Mouse (Mus musculus) heart, embryonic 13.5 days (tissue): ENCODE results near the gene Ctrc. TPM values are rescaled to one million over a fixed set of nuclear protein-coding genes. Genes with fewer than 3 reads are reported as not detected.

Experiments
- ATAC-seq: fragments of 200-750 bp; cut with Nextera tagmentation; 2 replicates; pipeline ENCODE4 v1.8.0; 2017; ENCODE audit warnings: moderate TSS enrichment; ENCODE audit not compliant: insufficient number of reproducible peaks, low FRiP score, low TSS enrichment; ENCODE audit errors: extremely low read depth
- H3K27ac ChIP-seq: fragments of 300-500 bp; sonication (generic); replicated peaks from 2 replicates; pipeline ENCODE4 v1.5.1; 2015; ENCODE audit warnings: moderate library complexity, mild to moderate bottlenecking, inconsistent platforms
- H3K27me3 ChIP-seq: fragments of 300-500 bp; sonication (generic); replicated peaks from 2 replicates; pipeline ENCODE4 v1.6.1; 2015; ENCODE audit warnings: mild to moderate bottlenecking, inconsistent platforms
- H3K36me3 ChIP-seq: fragments of 300-500 bp; sonication (generic); 2 replicates; pipeline ENCODE4 v1.6.1; 2015; ENCODE audit warnings: mild to moderate bottlenecking, inconsistent platforms
- H3K4me1 ChIP-seq: fragments of 300-500 bp; sonication (generic); 2 replicates; pipeline ENCODE4 v1.6.1; 2015; ENCODE audit warnings: inconsistent platforms
- H3K4me2 ChIP-seq: fragments of 300-500 bp; sonication (generic); 2 replicates; pipeline ENCODE4 v1.6.1; 2015; ENCODE audit warnings: inconsistent platforms, mild to moderate bottlenecking, moderate library complexity
- H3K4me3 ChIP-seq: fragments of 300-500 bp; sonication (generic); 2 replicates; pipeline ENCODE4 v1.5.1; 2015; ENCODE audit warnings: moderate library complexity, mild to moderate bottlenecking, inconsistent platforms
- H3K9ac ChIP-seq: fragments of 300-500 bp; sonication (generic); 2 replicates; pipeline ENCODE4 v1.6.1; 2015; ENCODE audit warnings: inconsistent platforms, mild to moderate bottlenecking, moderate library complexity
- H3K9me3 ChIP-seq: fragments of 300-500 bp; sonication (generic); 2 replicates; pipeline ENCODE4 v1.6.1; 2016; ENCODE audit warnings: inconsistent platforms
- WGBS: fragments of 180-500 bp; shearing (Covaris S2); methylation state at CpG from one replicate; pipeline ENCODE4 v1.1.7; 2015; ENCODE audit warnings: mixed read lengths; 5-methylcytosine and 5-hydroxymethylcytosine counted together
- polyA plus RNA-seq: library from polyadenylated mRNA; unstranded; fragments of >200 nt; fragmentation: Nextera tagmentation; extraction: Ambion mirVana; gene quantifications from 2 replicates; pipeline ENCODE4 v1.2.1, GENCODE M21; 2015

Gene Ctrc
- polyA plus RNA-seq, 1 experiment from 2014 or later = not detected

- ATAC-seq = no peak
- Histone ChIP-seq H3K9ac (no peak overlapping the region), H3K4me2 (no peak overlapping the region), H3K4me1 (peaks cover 6% of the 10 kb centered on the region), H3K4me3 (no peak overlapping the region), H3K36me3 (peaks cover 7% of the 10 kb centered on the region), H3K9me3 (no peaks in the 10 kb centered on the region), H3K27ac (no peak overlapping the region), H3K27me3 (no peaks in the 10 kb centered on the region)
- 79% methylated on average over 9 of the region's 9 CpGs for WGBS
Measured at GRCm38 (mm10) chr4:141853437-141853836, 7.3 kb upstream of the Ctrc start.

- Histone ChIP-seq H3K9ac (no peak overlapping the region), H3K4me1 (0 out of 2 replicates have a peak, but pooled peaks cover 3% of the 10 kb centered on the region), H3K9me3 (no peaks in the 10 kb centered on the region), H3K27me3 (no peaks in the 10 kb centered on the region), H3K4me2 (no peak overlapping the region), H3K27ac (no peak overlapping the region), H3K4me3 (no peak overlapping the region), H3K36me3 (no peaks in the 10 kb centered on the region)
- WGBS = 45% methylated on average over 5 of the region's 5 CpGs
- ATAC-seq = no peak
Measured at GRCm38 (mm10) chr4:141834536-141835095, 11.5 kb downstream of the Ctrc start.

- Histone ChIP-seq H3K9me3 (no peaks in the 10 kb centered on the region), H3K4me1 (0 out of 2 replicates have a peak, but pooled peaks cover 3% of the 10 kb centered on the region), H3K27ac (no peak overlapping the region), H3K27me3 (no peaks in the 10 kb centered on the region), H3K4me2 (no peak overlapping the region), H3K4me3 (no peak overlapping the region), H3K36me3 (no peaks in the 10 kb centered on the region), H3K9ac (no peak overlapping the region)
- 45% methylated on average over 1 of the region's 1 CpGs for WGBS
- no peak for ATAC-seq
Measured at GRCm38 (mm10) chr4:141833911-141834310, 12.2 kb downstream of the Ctrc start.

- Histone ChIP-seq H3K4me3 (no peak overlapping the region), H3K36me3 (no peaks in the 10 kb centered on the region), H3K4me2 (no peak overlapping the region), H3K9ac (no peak overlapping the region), H3K4me1 (peaks cover 13% of the 10 kb centered on the region), H3K27me3 (no peaks in the 10 kb centered on the region), H3K27ac (no peak overlapping the region), H3K9me3 (no peaks in the 10 kb centered on the region)
- WGBS = 78% methylated on average over 7 of the region's 7 CpGs
- ATAC-seq = no peak
Measured at GRCm38 (mm10) chr4:141831361-141831760, 14.8 kb downstream of the Ctrc start.

GRCm38 (mm10) chr4:141830381-141830780, 15.8 kb downstream of the Ctrc start:
- H3K36me3 ChIP-seq = no peaks in the 10 kb centered on the region
- no peak for ATAC-seq
- 60% methylated on average over 11 of the region's 11 CpGs for WGBS

GRCm38 (mm10) chr4:141828177-141828576, 18.0 kb downstream of the Ctrc start:
- Histone ChIP-seq H3K9ac (no peak overlapping the region), H3K4me2 (no peak overlapping the region), H3K36me3 (no peaks in the 10 kb centered on the region), H3K27me3 (no peaks in the 10 kb centered on the region), H3K4me1 (peaks cover 11% of the 10 kb centered on the region), H3K9me3 (no peaks in the 10 kb centered on the region), H3K4me3 (no peak overlapping the region), H3K27ac (no peak overlapping the region)
- WGBS = 47% methylated on average over 4 of the region's 4 CpGs
- ATAC-seq = no peak

More at GRCm38 (mm10) chr4:141830381-141830780, 15.8 kb downstream of the Ctrc start:
- no peak overlapping the region for H3K4me3 ChIP-seq
- no peaks in the 10 kb centered on the region for H3K27me3 ChIP-seq
- H3K4me1 ChIP-seq = peaks cover 13% of the 10 kb centered on the region
- no peak overlapping the region for H3K9ac ChIP-seq
- no peaks in the 10 kb centered on the region for H3K9me3 ChIP-seq
- no peak overlapping the region for H3K4me2 ChIP-seq
- no peak overlapping the region for H3K27ac ChIP-seq

- no peaks in the 10 kb centered on the region for H3K27me3 ChIP-seq
- no peaks in the 10 kb centered on the region for H3K36me3 ChIP-seq
- no peak overlapping the region for H3K4me2 ChIP-seq
- H3K27ac ChIP-seq = no peak overlapping the region
- ATAC-seq = no peak
- H3K9ac ChIP-seq = no peak overlapping the region
- H3K4me3 ChIP-seq = no peak overlapping the region
- no peaks in the 10 kb centered on the region for H3K9me3 ChIP-seq
- peaks cover 11% of the 10 kb centered on the region for H3K4me1 ChIP-seq
- 81% methylated on average over 2 of the region's 2 CpGs for WGBS
Measured at GRCm38 (mm10) chr4:141827401-141827800, 18.8 kb downstream of the Ctrc start.

- ATAC-seq = no peak
Measured at GRCm38 (mm10) chr4:141826060-141826459, 20.1 kb downstream of the Ctrc start, which contains the start of gene Cela2a. Gene Cela2a, minus strand, starts transcription at chr4:141826160.

GRCm38 (mm10) chr4:141822979-141823378, 23.2 kb downstream of the Ctrc start:
- Histone ChIP-seq H3K4me3 (no peak overlapping the region), H3K9ac (no peak overlapping the region), H3K9me3 (no peaks in the 10 kb centered on the region), H3K4me2 (no peak overlapping the region), H3K36me3 (no peaks in the 10 kb centered on the region), H3K4me1 (peaks cover 14% of the 10 kb centered on the region), H3K27ac (no peak overlapping the region), H3K27me3 (no peaks in the 10 kb centered on the region)
- WGBS = 45% methylated on average over 3 of the region's 3 CpGs
- ATAC-seq = no peak

More at GRCm38 (mm10) chr4:141826060-141826459, 20.1 kb downstream of the Ctrc start, which contains the start of gene Cela2a:
- WGBS = 56% methylated on average over 5 of the region's 5 CpGs
- Histone ChIP-seq H3K4me1 (peaks cover 16% of the 10 kb centered on the region), H3K4me3 (no peak within 1 kb of the TSS), H3K9me3 (no peaks in the 10 kb centered on the region), H3K36me3 (no peaks in the 10 kb centered on the region), H3K9ac (no peak within 1 kb of the TSS), H3K27ac (no peak within 1 kb of the TSS), H3K4me2 (no peak within 1 kb of the TSS), H3K27me3 (no peaks in the 10 kb centered on the region)

- no peak overlapping the region for H3K4me3 ChIP-seq
- H3K9ac ChIP-seq = no peak overlapping the region
- peaks cover 7% of the 10 kb centered on the region; the same call in 1 of the 2 replicates for H3K4me1 ChIP-seq
- no peak overlapping the region for H3K4me2 ChIP-seq
- no peaks in the 10 kb centered on the region for H3K36me3 ChIP-seq
- no peaks in the 10 kb centered on the region for H3K9me3 ChIP-seq
- 60% methylated on average over 10 of the region's 10 CpGs for WGBS
- H3K27me3 ChIP-seq = no peaks in the 10 kb centered on the region
- no peak overlapping the region for H3K27ac ChIP-seq
- ATAC-seq = no peak
Measured at GRCm38 (mm10) chr4:141822089-141822488, 24.1 kb downstream of the Ctrc start.

GRCm38 (mm10) chr4:141821178-141821577, 25.0 kb downstream of the Ctrc start:
- no peak for ATAC-seq
- H3K4me1 ChIP-seq = peaks cover 7% of the 10 kb centered on the region; the same call in 1 of the 2 replicates
- no peak overlapping the region for H3K4me3 ChIP-seq
- no peak overlapping the region for H3K9ac ChIP-seq
- no peaks in the 10 kb centered on the region for H3K9me3 ChIP-seq
- H3K4me2 ChIP-seq = no peak overlapping the region
- H3K27ac ChIP-seq = no peak overlapping the region
- WGBS = 24% methylated on average over 3 of the region's 3 CpGs
- H3K36me3 ChIP-seq = no peaks in the 10 kb centered on the region
- H3K27me3 ChIP-seq = no peaks in the 10 kb centered on the region

GRCm38 (mm10) chr4:141819316-141819715, 26.8 kb downstream of the Ctrc start:
- Histone ChIP-seq H3K4me2 (no peak overlapping the region), H3K4me1 (peaks cover 7% of the 10 kb centered on the region; the same call in 1 of the 2 replicates), H3K27me3 (no peaks in the 10 kb centered on the region), H3K36me3 (peaks cover 16% of the 10 kb centered on the region), H3K4me3 (no peak overlapping the region), H3K27ac (no peak overlapping the region), H3K9ac (no peak overlapping the region), H3K9me3 (no peaks in the 10 kb centered on the region)
- 84% methylated on average over 7 of the region's 7 CpGs for WGBS
- no peak for ATAC-seq
